Mouse (Mus musculus): Measurements from ENCODE around the gene Ccnl2. TPM values are rescaled to one million over a fixed set of nuclear protein-coding genes. Genes with fewer than 3 reads are reported as not detected.

Gene Ccnl2
- total and polyA plus RNA-seq, 3 experiments: 46.1 to 103 (median 48.6) TPM

- peak; percentile 86 for DNase-seq (ENCODE audit: low read depth, low spot score)
- TF ChIP-seq POLR2AphosphoS5 (IDR thresholded peaks at IDR 0.05; ENCODE audit: borderline replicate concordance, low read depth, low read length): no peak
- TF ChIP-seq ETS1 (IDR thresholded peaks at IDR 0.05; ENCODE audit: low read depth, low read length): peak; percentile 91
- no peak for TF ChIP-seq ZC3H11A (IDR thresholded peaks at IDR 0.05; ENCODE audit: low read depth, low read length)
- no peak for TF ChIP-seq ZNF384 (IDR thresholded peaks at IDR 0.05; ENCODE audit: low read depth, low read length)
- no peak for TF ChIP-seq TBP (IDR thresholded peaks at IDR 0.05; ENCODE audit: low read depth, low read length)
- peak in 1 of 2 experiments; percentile 24; a peak in 1 of 4 replicates for TF ChIP-seq EP300 (IDR thresholded peaks at IDR 0.05; ENCODE audit: low read depth in 1 of 2, low read length in 2 of 2)
- no peak for TF ChIP-seq ZKSCAN1 (IDR thresholded peaks at IDR 0.05; ENCODE audit: low read depth, low read length)
- no peak for TF ChIP-seq BHLHE40 (IDR thresholded peaks at IDR 0.05; ENCODE audit: borderline replicate concordance, low read depth, low read length)
- no peak for TF ChIP-seq MYB (IDR thresholded peaks at IDR 0.05; ENCODE audit: low read depth, low read length)
- TF ChIP-seq MEF2A (IDR thresholded peaks at IDR 0.05; ENCODE audit: extremely low read depth, insufficient replicate concordance, low read depth, low read length, poor library complexity, severe bottlenecking): no peak
- TF ChIP-seq NELFE (IDR thresholded peaks at IDR 0.05; ENCODE audit: low read depth, low read length): no peak
- TF ChIP-seq CHD2 (IDR thresholded peaks at IDR 0.05; ENCODE audit: low read length): no peak; the same call in 1 of the 2 replicates
- no peak for TF ChIP-seq USF2 (IDR thresholded peaks at IDR 0.05; ENCODE audit: borderline replicate concordance in 1 of 2, insufficient read depth in 1 of 2, low read depth in 1 of 2, low read length in 2 of 2)
- no peak for TF ChIP-seq RCOR1 (IDR thresholded peaks at IDR 0.05; ENCODE audit: low read depth, low read length)
- TF ChIP-seq GABPA (IDR thresholded peaks at IDR 0.05; ENCODE audit: low read depth, low read length): no peak
- no peak; the same call in 1 of the 2 replicates for TF ChIP-seq MXI1 (IDR thresholded peaks at IDR 0.05; ENCODE audit: low read depth, low read length)
- no peak for TF ChIP-seq USF1 (IDR thresholded peaks at IDR 0.05; ENCODE audit: low read depth, low read length)
- TF ChIP-seq E2F4 (IDR thresholded peaks at IDR 0.05; ENCODE audit: borderline replicate concordance, low read depth, low read length): no peak
- no peak for TF ChIP-seq MAX (IDR thresholded peaks at IDR 0.05; ENCODE audit: low read length)
- no peak for TF ChIP-seq JUND (IDR thresholded peaks at IDR 0.05; ENCODE audit: low read depth, low read length)
- TF ChIP-seq UBTF (IDR thresholded peaks at IDR 0.05; ENCODE audit: borderline replicate concordance, insufficient read depth, low read depth, low read length): no peak
- TF ChIP-seq POLR2AphosphoS2 (IDR thresholded peaks at IDR 0.05; ENCODE audit: low read length): 0 out of 2 replicates have a peak, but pooled peaks have one; percentile 52
- no peak for TF ChIP-seq MAZ (IDR thresholded peaks at IDR 0.05; ENCODE audit: low read depth, low read length)
- no peak for TF ChIP-seq GATA1 (IDR thresholded peaks at IDR 0.05; ENCODE audit: low read depth, low read length)
- TF ChIP-seq MAFK (IDR thresholded peaks at IDR 0.05; ENCODE audit: borderline replicate concordance, low read depth, low read length): no peak
- TF ChIP-seq ELF1 (IDR thresholded peaks at IDR 0.05; ENCODE audit: low read depth, low read length): no peak
- peak; percentile 78 to 84 (median 80) for TF ChIP-seq CTCF (IDR thresholded peaks at IDR 0.05 in 2 of 3, conservative IDR thresholded peaks at IDR 0.05 in 1 of 3; ENCODE audit: control insufficient read depth in 1 of 3, insufficient read depth in 1 of 3, low read depth in 2 of 3, low read length in 3 of 3, poor library complexity in 1 of 3, severe bottlenecking in 1 of 3)
- TF ChIP-seq HCFC1 (IDR thresholded peaks at IDR 0.05; ENCODE audit: low read depth, low read length): peak; percentile 52
- TF ChIP-seq NRF1 (IDR thresholded peaks at IDR 0.05; ENCODE audit: insufficient read depth, low read depth, low read length, poor library complexity, severe bottlenecking): no peak
- TF ChIP-seq SMC3 (IDR thresholded peaks at IDR 0.05; ENCODE audit: low read depth, low read length): peak; percentile 75
- TF ChIP-seq ZMIZ1 (IDR thresholded peaks at IDR 0.05; ENCODE audit: low read depth, low read length): no peak
- peak; percentile 59; the same call in 1 of the 2 replicates for TF ChIP-seq TCF12 (IDR thresholded peaks at IDR 0.05; ENCODE audit: low read depth, low read length)
- peak; percentile 57 for TF ChIP-seq RAD21 (IDR thresholded peaks at IDR 0.05; ENCODE audit: low read depth, low read length)
- no peak for TF ChIP-seq KAT2A (conservative IDR thresholded peaks at IDR 0.05; ENCODE audit: low read depth, low read length)
- TF ChIP-seq POLR2A (IDR thresholded peaks at IDR 0.05; ENCODE audit: control insufficient read depth in 1 of 2, insufficient read depth in 1 of 2, low read depth in 1 of 2, low read length in 2 of 2, poor library complexity in 1 of 2): peak in 1 of 2 experiments; percentile 48; a peak in 1 of 4 replicates
- TF ChIP-seq SIN3A (IDR thresholded peaks at IDR 0.05; ENCODE audit: low read length): peak; percentile 73
- no peak for TF ChIP-seq TAL1 (IDR thresholded peaks at IDR 0.05; ENCODE audit: low read length)
- no peak for TF ChIP-seq MYC (IDR thresholded peaks at IDR 0.05; ENCODE audit: low read depth, low read length)
Measured at GRCm38 (mm10) chr4:155833836-155834235, 21.5 kb downstream of the Ccnl2 start.

More at GRCm38 (mm10) chr4:155833836-155834235, 21.5 kb downstream of the Ccnl2 start:
- H3K27me3 ChIP-seq (ENCODE audit: control insufficient read depth in 1 of 2, insufficient read depth in 2 of 2, low read length in 2 of 2): no peaks in the 10 kb centered on the region
- H3K27ac ChIP-seq (ENCODE audit: control insufficient read depth, low read depth, low read length): no peak overlapping the region
- no peak overlapping the region for H3K4me3 ChIP-seq (ENCODE audit: control insufficient read depth in 1 of 2, insufficient read depth in 1 of 2, low read depth in 2 of 2, low read length in 2 of 2)
- H3K79me2 ChIP-seq (ENCODE audit: control insufficient read depth, insufficient read depth, low read length, poor library complexity): peaks cover 15% of the 10 kb centered on the region
- no peak overlapping the region for H3K9ac ChIP-seq (ENCODE audit: control insufficient read depth, low read depth, low read length, poor library complexity, severe bottlenecking)
- no peaks in the 10 kb centered on the region for H3K9me3 ChIP-seq (replicated peaks; ENCODE audit: insufficient read depth, low read length)
- peaks cover 0 to 7% of the 10 kb centered on the region in 2 experiments; a peak in 2 of 4 replicates for H3K36me3 ChIP-seq (ENCODE audit: control insufficient read depth in 1 of 2, insufficient read depth in 2 of 2, low read length in 2 of 2)
- H3K4me1 ChIP-seq (ENCODE audit: control insufficient read depth in 1 of 2, insufficient read depth in 2 of 2, low read length in 2 of 2): peaks cover 0 to 10% of the 10 kb centered on the region in 2 experiments; a peak in 1 of 4 replicates

Measured in MEL (cell line).